ENCODE assay signal across 9 mouse cellular contexts in genomic region chr1:130731741-130732337, GRCm38 (mm10). TPM values are rescaled to one million over a fixed set of nuclear protein-coding genes. Genes with fewer than 3 reads are reported as not detected.
DNase-seq lines count a peak whose midpoint lies in the region; ATAC-seq and TF ChIP-seq lines count a peak whose summit lies in the region.
"Had no signal": no experiment of that assay in that cellular context is flagged by ENCODE, and none has a peak within 500 bp of the region (broad histone marks: within the 10 kb centered on the region; RNA-seq: fewer than 3 reads in every experiment).

TSS of gene AA986860 (plus strand) at chr1:130731976.

- peak; percentile 71 for ATAC-seq in heart, embryonic 14.5 days (ENCODE audit: insufficient number of reproducible peaks, insufficient read depth, low FRiP score, low read depth)
- peak; percentile 92 for ATAC-seq in lung, embryonic 14.5 days (ENCODE audit: insufficient read depth)
- ATAC-seq in stomach, postnatal 0 days (ENCODE audit: low FRiP score, low TSS enrichment), result peak; percentile 83

- intact Hi-C loops in heart, adult 2 months (cut with DNase I), result no loop called here

- no peak within 1 kb of the TSS for H3K27ac ChIP-seq in heart, embryonic 14.5 days (replicated peaks in 1 of 2; ENCODE audit: control insufficient read depth in 1 of 2, insufficient read depth in 1 of 2, low read depth in 2 of 2, low read length in 2 of 2)
- H3K27ac ChIP-seq in heart, adult 2 months, result no peak within 1 kb of the TSS
- H3K27ac ChIP-seq in embryonic facial prominence, embryonic 10.5 days (replicated peaks), result no peak within 1 kb of the TSS
- H3K27ac ChIP-seq in kidney, adult 2 months (ENCODE audit: insufficient read depth, low read depth, low read length), result peak within 1 kb of the TSS; percentile 70
- H3K27ac ChIP-seq in lung, embryonic 14.5 days (ENCODE audit: low read depth), result peak within 1 kb of the TSS; percentile 42; the same call in 1 of the 2 replicates
- peak within 1 kb of the TSS; percentile 93 for H3K27ac ChIP-seq in stomach, postnatal 0 days (replicated peaks)

- no peak for TF ChIP-seq EP300 in heart, adult 2 months (IDR thresholded peaks at IDR 0.05; ENCODE audit: insufficient read depth, low read depth, low read length)
- TF ChIP-seq EP300 in stomach, postnatal 0 days (optimal IDR thresholded peaks at IDR 0.05), result no peak

- peaks cover 8 to 12% of the 10 kb centered on the region in 2 experiments; a peak in 3 of 4 replicates for H3K4me1 ChIP-seq in heart, embryonic 14.5 days (ENCODE audit: control insufficient read depth in 2 of 2, insufficient read depth in 2 of 2, low read length in 2 of 2)
- no peaks in the 10 kb centered on the region for H3K4me1 ChIP-seq in heart, adult 2 months (ENCODE audit: control insufficient read depth, insufficient read depth, low read length)
- H3K4me1 ChIP-seq in embryonic facial prominence, embryonic 10.5 days, result peaks cover 8% of the 10 kb centered on the region
- H3K4me1 ChIP-seq in kidney, adult 2 months (ENCODE audit: control insufficient read depth, insufficient read depth, low read length), result peaks cover 12% of the 10 kb centered on the region
- peaks cover 18% of the 10 kb centered on the region for H3K4me1 ChIP-seq in lung, embryonic 14.5 days (ENCODE audit: insufficient read depth)
- no peaks in the 10 kb centered on the region for H3K4me1 ChIP-seq in stomach, postnatal 0 days (replicated peaks; ENCODE audit: control insufficient read depth, insufficient read depth)

- TF ChIP-seq CTCF in heart, adult 2 months (IDR thresholded peaks at IDR 0.05), result no peak
- no peak for TF ChIP-seq CTCF in kidney, adult 2 months (conservative IDR thresholded peaks at IDR 0.05; ENCODE audit: insufficient read depth, insufficient read length, low read depth, low read length)
- no peak for TF ChIP-seq CTCF in lung, embryonic 14.5 days (IDR thresholded peaks at IDR 0.05; ENCODE audit: low read depth)
- TF ChIP-seq CTCF in stomach, postnatal 0 days (IDR thresholded peaks at IDR 0.05; ENCODE audit: low read depth), result no peak

- TF ChIP-seq POLR2A in heart, adult 2 months (IDR thresholded peaks at IDR 0.05; ENCODE audit: insufficient read depth, low read depth, low read length), result no peak
- no peak for TF ChIP-seq POLR2A in kidney, adult 2 months (IDR thresholded peaks at IDR 0.05; ENCODE audit: low read depth, low read length)

- WGBS in heart, embryonic 14.5 days, result 8% methylated on average over 10 of the region's 10 CpGs
- 22% methylated on average over 10 of the region's 10 CpGs for WGBS in heart, adult 2 months
- WGBS in embryonic facial prominence, embryonic 10.5 days, result 4% methylated on average over 10 of the region's 10 CpGs
- 13% methylated on average over 10 of the region's 10 CpGs for WGBS in kidney, adult 2 months
- 6% methylated on average over 10 of the region's 10 CpGs for WGBS in lung, embryonic 14.5 days
- WGBS in stomach, postnatal 0 days, result 7% methylated on average over 10 of the region's 10 CpGs

- H3K9ac ChIP-seq in heart, embryonic 14.5 days (ENCODE audit: low read length), result no peak within 1 kb of the TSS; the same call in 1 of the 2 replicates
- H3K9ac ChIP-seq in heart, adult 2 months (ENCODE audit: low read depth, low read length), result no peak within 1 kb of the TSS
- H3K9ac ChIP-seq in lung, embryonic 14.5 days, result no peak within 1 kb of the TSS; the same call in 1 of the 2 replicates
- no peak within 1 kb of the TSS for H3K9ac ChIP-seq in stomach, postnatal 0 days (ENCODE audit: low read length)

- H3K36me3 ChIP-seq in heart, embryonic 14.5 days (ENCODE audit: control insufficient read depth, insufficient read depth, low read length), result no peaks in the 10 kb centered on the region
- no peaks in the 10 kb centered on the region for H3K36me3 ChIP-seq in heart, adult 2 months (ENCODE audit: control insufficient read depth, insufficient read depth, low read length)
- H3K36me3 ChIP-seq in embryonic facial prominence, embryonic 10.5 days (replicated peaks), result no peaks in the 10 kb centered on the region
- no peaks in the 10 kb centered on the region for H3K36me3 ChIP-seq in kidney, adult 2 months (ENCODE audit: control insufficient read depth, insufficient read depth, low read length)
- no peaks in the 10 kb centered on the region for H3K36me3 ChIP-seq in lung, embryonic 14.5 days (ENCODE audit: insufficient read depth)
- H3K36me3 ChIP-seq in stomach, postnatal 0 days (ENCODE audit: control insufficient read depth, insufficient read depth, low read length), result no peaks in the 10 kb centered on the region

- H3K4me2 ChIP-seq in heart, embryonic 14.5 days (ENCODE audit: low read length), result peak within 1 kb of the TSS; percentile 54
- peak within 1 kb of the TSS; percentile 57 for H3K4me2 ChIP-seq in lung, embryonic 14.5 days
- peak within 1 kb of the TSS; percentile 49 for H3K4me2 ChIP-seq in stomach, postnatal 0 days (replicated peaks; ENCODE audit: low read depth)

- no peaks in the 10 kb centered on the region for H3K79me2 ChIP-seq in heart, adult 2 months (replicated peaks; ENCODE audit: control insufficient read depth, insufficient read depth, low read length)

- H3K9me3 ChIP-seq in heart, embryonic 14.5 days (ENCODE audit: control insufficient read depth, low read length), result no peaks in the 10 kb centered on the region
- H3K9me3 ChIP-seq in embryonic facial prominence, embryonic 10.5 days, result no peaks in the 10 kb centered on the region
- no peaks in the 10 kb centered on the region for H3K9me3 ChIP-seq in lung, embryonic 14.5 days (ENCODE audit: low read depth, low read length)
- H3K9me3 ChIP-seq in stomach, postnatal 0 days (ENCODE audit: control insufficient read depth, low read length), result no peaks in the 10 kb centered on the region

- H3K4me3 ChIP-seq in heart, embryonic 14.5 days (ENCODE audit: control insufficient read depth in 1 of 2, insufficient read depth in 1 of 2, low read depth in 1 of 2, low read length in 2 of 2), result peak within 1 kb of the TSS in 1 of 2 experiments; percentile 8; a peak in 1 of 4 replicates
- no peak within 1 kb of the TSS for H3K4me3 ChIP-seq in heart, adult 2 months
- peak within 1 kb of the TSS; percentile 40 for H3K4me3 ChIP-seq in embryonic facial prominence, embryonic 10.5 days
- H3K4me3 ChIP-seq in kidney, adult 2 months (ENCODE audit: insufficient read depth, low read depth, low read length), result peak within 1 kb of the TSS; percentile 45
- peak within 1 kb of the TSS; percentile 25 for H3K4me3 ChIP-seq in lung, embryonic 14.5 days (ENCODE audit: low read depth, low read length)
- H3K4me3 ChIP-seq in stomach, postnatal 0 days (ENCODE audit: low read depth, low read length), result peak within 1 kb of the TSS; percentile 27

- H3K27me3 ChIP-seq in heart, embryonic 14.5 days (ENCODE audit: control insufficient read depth, insufficient read depth, low read length), result no peaks in the 10 kb centered on the region
- H3K27me3 ChIP-seq in heart, adult 2 months (ENCODE audit: control insufficient read depth, insufficient read depth, low read length), result no peaks in the 10 kb centered on the region
- H3K27me3 ChIP-seq in embryonic facial prominence, embryonic 10.5 days (replicated peaks; ENCODE audit: low read depth, poor library complexity, severe bottlenecking), result no peaks in the 10 kb centered on the region
- no peaks in the 10 kb centered on the region for H3K27me3 ChIP-seq in kidney, adult 2 months (replicated peaks; ENCODE audit: control insufficient read depth, insufficient read depth, low read length)
- no peaks in the 10 kb centered on the region for H3K27me3 ChIP-seq in lung, embryonic 14.5 days (ENCODE audit: insufficient read depth, low read length)
- H3K27me3 ChIP-seq in stomach, postnatal 0 days (ENCODE audit: control insufficient read depth, insufficient read depth, low read length), result no peaks in the 10 kb centered on the region
- H3K27me3 ChIP-seq: CH12.LX had no signal

- DNase-seq in heart, adult 2 months, result no peak
- DNase-seq in embryonic facial prominence, embryonic 10.5 days (ENCODE audit: low spot score), result peak; percentile 69
- DNase-seq in kidney, adult 2 months, result peak; percentile 88
- peak; percentile 54 for DNase-seq in lung, embryonic 14.5 days
- peak; percentile 89 for DNase-seq in stomach, postnatal 0 days (ENCODE audit: low spot score)
- no peak for DNase-seq in T-cell, adult 2 months (ENCODE audit: low spot score)
- DNase-seq in layer of hippocampus, adult 8-10 months (ENCODE audit: low spot score in 2 of 2), result no peak

RNA-seq across cellular contexts. Expression of gene AA986860, which starts in this region (rescaled TPM):
- 0.81 and 1.2 TPM in 2 replicates for polyA plus RNA-seq in heart, embryonic 14.5 days (2014; fragmentation: Nextera tagmentation; extraction: Ambion mirVana)
- total RNA-seq in heart, adult 2 months (2021), result under 1 TPM; 0.43 to 0.47 TPM
- 0.41 and 0.82 TPM in 2 replicates for polyA plus RNA-seq in heart, adult 2 months (2012; rRNA removed)
- 0.47 and 0.72 TPM in 2 replicates for polyA plus RNA-seq in embryonic facial prominence, embryonic 10.5 days (2016; fragmentation: Nextera tagmentation; extraction: Ambion mirVana)
- 8.8 and 9.8 TPM in 2 replicates for polyA plus RNA-seq in kidney, adult 2 months (2012; rRNA removed)
- polyA plus RNA-seq in lung, embryonic 14.5 days (2014; fragmentation: Nextera tagmentation; extraction: Ambion mirVana), result 7.8 TPM in 2 replicates
- 47.7 and 52.8 TPM in 2 replicates for polyA plus RNA-seq in stomach, postnatal 0 days (2015; fragmentation: Nextera tagmentation; extraction: Ambion mirVana)
- total RNA-seq in layer of hippocampus, adult 8-10 months (2022), result 1 to 10 TPM; 1.4 to 2.2 (median 1.5) TPM

Comparison
In these comparisons a context has a peak if more than half of its experiments do, and no peak if none do; other contexts are left out.
1. Peak in DNase-seq and H3K4me3 ChIP-seq in embryonic facial prominence, embryonic 10.5 days; RNA of the gene not detected or under 1 TPM.
2. H3K27ac ChIP-seq: peak in kidney, adult 2 months (single experiment), lung, embryonic 14.5 days (single experiment) and stomach, postnatal 0 days (single experiment); none in heart, embryonic 14.5 days (0 of 2), heart, adult 2 months (single experiment) and embryonic facial prominence, embryonic 10.5 days (single experiment).
3. DNase-seq: peak in kidney, adult 2 months (single experiment), lung, embryonic 14.5 days (single experiment) and stomach, postnatal 0 days (single experiment); none in heart, adult 2 months (0 of 2), T-cell, adult 2 months (single experiment) and layer of hippocampus, adult 8-10 months (0 of 2).
4. Peak in every context shown above with its lines, with median percentiles within 50 percentile points of each other: ATAC-seq and H3K4me2 ChIP-seq.